Mouse (Mus musculus): ENCODE data around the gene Sox21.

- TF ChIP-seq GATA1 (IDR thresholded peaks at IDR 0.05; ENCODE audit: borderline replicate concordance, low read length) (no peak), FLI1 (IDR thresholded peaks at IDR 0.05; ENCODE audit: low read length) (no peak)
Measured at GRCm38 (mm10) chr14:118226471-118227155, 10.2 kb downstream of the Sox21 start.
